ENCODE assay signal across 7 mouse cellular contexts in genomic region chr6:54428850-54429446, GRCm38 (mm10). TPM values are rescaled to one million over a fixed set of nuclear protein-coding genes. Genes with fewer than 3 reads are reported as not detected.
DNase-seq lines count a peak whose midpoint lies in the region; ATAC-seq lines count a peak whose summit lies in the region.

No protein-coding gene starts in this region.

- no peak overlapping the region for H3K27ac ChIP-seq in lung, embryonic 15.5 days
- H3K27ac ChIP-seq in forebrain, embryonic 13.5 days = peak overlapping the region; percentile 14; the same call in 1 of the 2 replicates
- no peak overlapping the region for H3K27ac ChIP-seq in limb, embryonic 13.5 days
- H3K27ac ChIP-seq in stomach, embryonic 14.5 days (ENCODE audit: low read length) = no peak overlapping the region

- 5% methylated on average over 14 of the region's 14 CpGs for WGBS in lung, embryonic 15.5 days
- WGBS in forebrain, embryonic 13.5 days = 8% methylated on average over 14 of the region's 14 CpGs
- WGBS in limb, embryonic 13.5 days = 6% methylated on average over 14 of the region's 14 CpGs
- WGBS in stomach, embryonic 14.5 days = 3% methylated on average over 14 of the region's 14 CpGs

- H3K4me2 ChIP-seq in lung, embryonic 15.5 days = peak overlapping the region; percentile 95
- peak overlapping the region; percentile 96 for H3K4me2 ChIP-seq in forebrain, embryonic 13.5 days
- peak overlapping the region; percentile 96 for H3K4me2 ChIP-seq in limb, embryonic 13.5 days (replicated peaks)
- H3K4me2 ChIP-seq in stomach, embryonic 14.5 days (replicated peaks; ENCODE audit: low read depth, low read length) = peak overlapping the region; percentile 96

- H3K9me3 ChIP-seq in lung, embryonic 15.5 days = no peaks in the 10 kb centered on the region
- H3K9me3 ChIP-seq in forebrain, embryonic 13.5 days (replicated peaks) = no peaks in the 10 kb centered on the region
- no peaks in the 10 kb centered on the region for H3K9me3 ChIP-seq in limb, embryonic 13.5 days
- no peaks in the 10 kb centered on the region for H3K9me3 ChIP-seq in stomach, embryonic 14.5 days (ENCODE audit: control insufficient read depth, low read depth, low read length)

- H3K9ac ChIP-seq in lung, embryonic 15.5 days = peak overlapping the region; percentile 41; the same call in 1 of the 2 replicates
- H3K9ac ChIP-seq in forebrain, embryonic 13.5 days = peak overlapping the region; percentile 74
- H3K9ac ChIP-seq in limb, embryonic 13.5 days = peak overlapping the region; percentile 67
- no peak overlapping the region for H3K9ac ChIP-seq in stomach, embryonic 14.5 days (replicated peaks; ENCODE audit: low read depth, low read length)

- H3K27me3 ChIP-seq in lung, embryonic 15.5 days = peaks cover 44% of the 10 kb centered on the region
- peaks cover 26% of the 10 kb centered on the region for H3K27me3 ChIP-seq in forebrain, embryonic 13.5 days
- H3K27me3 ChIP-seq in limb, embryonic 13.5 days = peaks cover 56% of the 10 kb centered on the region
- H3K27me3 ChIP-seq in stomach, embryonic 14.5 days (ENCODE audit: control insufficient read depth, insufficient read depth, low read length) = 0 out of 2 replicates have a peak, but pooled peaks cover 3% of the 10 kb centered on the region

- no peak for DNase-seq in lung, postnatal 4 days
- DNase-seq in adrenal gland, adult 2 months = no peak

- ATAC-seq in lung, embryonic 15.5 days (ENCODE audit: borderline replicate concordance, extremely low read depth, low FRiP score, low TSS enrichment) = no peak
- no peak for ATAC-seq in forebrain, embryonic 13.5 days
- 0 out of 2 replicates have a peak, but pooled peaks have one; percentile 17 for ATAC-seq in limb, embryonic 13.5 days (ENCODE audit: low FRiP score, low read depth)
- ATAC-seq in stomach, embryonic 14.5 days (ENCODE audit: insufficient number of reproducible peaks, insufficient read depth, low FRiP score, low read depth) = no peak
- no peak for ATAC-seq in inflammation-experienced regulatory T-cells, adult 6 months

- H3K4me1 ChIP-seq in lung, embryonic 15.5 days = peaks cover 15% of the 10 kb centered on the region
- peaks cover 39% of the 10 kb centered on the region for H3K4me1 ChIP-seq in forebrain, embryonic 13.5 days
- H3K4me1 ChIP-seq in limb, embryonic 13.5 days = peaks cover 21% of the 10 kb centered on the region; the same call in 1 of the 2 replicates
- 0 out of 2 replicates have a peak, but pooled peaks cover 3% of the 10 kb centered on the region for H3K4me1 ChIP-seq in stomach, embryonic 14.5 days (ENCODE audit: control insufficient read depth, insufficient read depth, low read length)

- H3K4me3 ChIP-seq in lung, embryonic 15.5 days = peak overlapping the region; percentile 50
- peak overlapping the region; percentile 59 for H3K4me3 ChIP-seq in forebrain, embryonic 13.5 days
- peak overlapping the region; percentile 58 for H3K4me3 ChIP-seq in limb, embryonic 13.5 days
- H3K4me3 ChIP-seq in stomach, embryonic 14.5 days (ENCODE audit: low read depth, low read length) = peak overlapping the region; percentile 45

- H3K36me3 ChIP-seq in lung, embryonic 15.5 days = no peaks in the 10 kb centered on the region
- H3K36me3 ChIP-seq in forebrain, embryonic 13.5 days (ENCODE audit: poor library complexity, severe bottlenecking) = no peaks in the 10 kb centered on the region
- H3K36me3 ChIP-seq in limb, embryonic 13.5 days = no peaks in the 10 kb centered on the region
- no peaks in the 10 kb centered on the region for H3K36me3 ChIP-seq in stomach, embryonic 14.5 days (ENCODE audit: control insufficient read depth, insufficient read depth, low read length)

RNA-seq across cellular contexts. Expression of gene Wipf3, which starts 0.5 kb away (rescaled TPM):
- polyA plus RNA-seq in lung, embryonic 15.5 days (2015; fragmentation: Nextera tagmentation; extraction: Ambion mirVana) = 1.2 and 1.5 TPM in 2 replicates
- 2.4 and 2.8 TPM in 2 replicates for polyA plus RNA-seq in forebrain, embryonic 13.5 days (2015; fragmentation: Nextera tagmentation; extraction: Ambion mirVana)
- polyA plus RNA-seq in limb, embryonic 13.5 days (2015; fragmentation: Nextera tagmentation; extraction: Ambion mirVana) = 1.6 and 2.1 TPM in 2 replicates
- 1.3 and 1.5 TPM in 2 replicates for polyA plus RNA-seq in stomach, embryonic 14.5 days (2014; fragmentation: Nextera tagmentation; extraction: Ambion mirVana)
- under 1 TPM in 1 of 3 experiments, not detected in 2; 0.19 TPM for polyA plus RNA-seq in inflammation-experienced regulatory T-cells, adult 6 months (2017; shearing (Covaris generic))
- total RNA-seq in adrenal gland, adult 2 months (2021) = 1 to 10 TPM; 1.3 to 2.0 TPM
- polyA plus RNA-seq in adrenal gland, adult 2 months (2012; rRNA removed) = 0.65 and 0.69 TPM in 2 replicates
